Mouse (Mus musculus) 416B (cell line): Measurements from ENCODE around the gene Sp7.

ENCODE experiments used
- DNase-seq: peaks from one replicate; pipeline ENCODE4 v3.0.0; 2011; ENCODE audit warnings: low read depth

Sp7 gene

GRCm38 (mm10) chr15:102388942-102389341 is 22.0 kb upstream of the Sp7 start:
- peak; percentile 45 for DNase-seq

GRCm38 (mm10) chr15:102386640-102387039 is 19.7 kb upstream of the Sp7 start:
- peak; percentile 75 for DNase-seq

- DNase-seq = no peak
These were observed 16.7 kb upstream of the Sp7 start for GRCm38 (mm10) chr15:102383671-102384070.

GRCm38 (mm10) chr15:102381575-102381974 is 14.6 kb upstream of the Sp7 start:
- DNase-seq = peak; percentile 81

GRCm38 (mm10) chr15:102377810-102378262 is 10.9 kb upstream of the Sp7 start:
- DNase-seq = peak; percentile 80

GRCm38 (mm10) chr15:102377163-102377543 is 10.2 kb upstream of the Sp7 start:
- DNase-seq = peak; percentile 85

- peak; percentile 68 for DNase-seq
These were observed 9.6 kb upstream of the Sp7 start for GRCm38 (mm10) chr15:102376453-102377162.

- DNase-seq = no peak
These were observed 3.7 kb upstream of the Sp7 start for GRCm38 (mm10) chr15:102370727-102371126.

GRCm38 (mm10) chr15:102369972-102370371 is 3.0 kb upstream of the Sp7 start:
- no peak for DNase-seq

GRCm38 (mm10) chr15:102366238-102366637 is 744 bp downstream of the Sp7 start:
- no peak for DNase-seq

GRCm38 (mm10) chr15:102364678-102365077 is 2.3 kb downstream of the Sp7 start:
- DNase-seq = no peak

- DNase-seq = peak; percentile 54
These were observed 4.3 kb downstream of the Sp7 start for GRCm38 (mm10) chr15:102362648-102363047.

- DNase-seq = no peak
These were observed 8.1 kb downstream of the Sp7 start for GRCm38 (mm10) chr15:102358834-102359233.

- no peak for DNase-seq
These were observed 8.9 kb downstream of the Sp7 start for GRCm38 (mm10) chr15:102358126-102358525.

GRCm38 (mm10) chr15:102356501-102357325 is 10.3 kb downstream of the Sp7 start:
- no peak for DNase-seq

GRCm38 (mm10) chr15:102355871-102356441 is 11.0 kb downstream of the Sp7 start:
- no peak for DNase-seq

- DNase-seq = no peak
These were observed 11.7 kb downstream of the Sp7 start for GRCm38 (mm10) chr15:102355134-102355870.

- DNase-seq = peak; percentile 53
These were observed 13.0 kb downstream of the Sp7 start for GRCm38 (mm10) chr15:102353986-102354385.

- DNase-seq = peak; percentile 76
These were observed 14.8 kb downstream of the Sp7 start for GRCm38 (mm10) chr15:102352177-102352576.

- DNase-seq = no peak
These were observed 16.1 kb downstream of the Sp7 start for GRCm38 (mm10) chr15:102350942-102351291.

GRCm38 (mm10) chr15:102350138-102350941 is 16.6 kb downstream of the Sp7 start, which contains the start of gene Aaas:
Gene Aaas (minus strand): TSS chr15:102350771.
- peak; percentile 97 for DNase-seq
